Comparison of ENCODE assay signal across 9 mouse cellular contexts in the genomic region with DNA sequence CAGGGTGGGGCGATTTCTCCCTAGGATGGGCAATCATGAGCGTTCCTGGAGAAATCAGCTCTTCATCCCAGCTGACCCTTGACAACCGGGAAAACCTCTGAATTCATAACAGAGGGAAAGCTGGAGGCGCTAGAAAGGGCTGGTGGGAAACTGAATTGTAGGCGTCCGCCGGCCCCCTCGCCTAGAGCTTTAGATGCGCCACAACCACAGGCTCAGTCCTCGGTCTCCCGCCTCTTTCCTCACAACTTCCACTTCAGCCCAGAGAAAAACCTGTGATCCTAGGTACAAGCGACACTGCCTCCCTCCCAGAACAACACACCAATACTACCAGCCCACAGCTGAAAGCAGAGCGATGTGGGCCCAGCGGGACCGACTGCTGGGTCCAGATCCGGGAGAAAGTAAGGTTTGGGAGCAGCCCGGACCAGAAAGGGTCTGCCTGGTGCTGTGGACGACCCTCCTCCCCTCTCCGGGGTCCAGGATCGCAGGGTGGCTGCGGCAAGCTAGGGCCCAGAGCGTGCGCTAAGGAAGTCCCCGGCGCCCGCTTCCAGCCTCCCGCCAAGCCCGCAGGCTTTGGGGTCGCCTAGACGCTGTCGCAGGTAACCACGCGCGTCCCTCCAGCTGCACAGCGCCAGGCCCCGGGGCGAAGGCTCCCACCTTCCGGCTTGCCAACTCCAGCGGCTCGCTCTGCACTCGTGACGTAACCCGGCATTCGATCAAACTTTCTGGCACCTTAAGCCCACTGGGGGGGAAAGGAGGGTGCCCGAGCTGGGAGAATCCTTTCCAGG. TPM values are rescaled to one million over a fixed set of nuclear protein-coding genes. Genes with fewer than 3 reads are reported as not detected.
DNase-seq lines count a peak whose midpoint lies in the region; ATAC-seq and TF ChIP-seq lines count a peak whose summit lies in the region.
"Had no signal": no experiment of that assay in that cellular context is flagged by ENCODE, and none has a peak within 500 bp of the region (broad histone marks: within the 10 kb centered on the region; RNA-seq: fewer than 3 reads in every experiment).

No protein-coding gene starts in this region.

- peaks cover 40% of the 10 kb centered on the region for H3K79me2 ChIP-seq in myocyte (ENCODE audit: control insufficient read depth, insufficient read depth)

- under 1% methylated on average over 43 of the region's 45 CpGs for WGBS in hindbrain, embryonic 11.5 days
- WGBS in limb, embryonic 13.5 days, result under 1% methylated on average over 45 of the region's 45 CpGs

- peak; percentile 24 to 45 for DNase-seq in frontal cortex, postnatal 36 days (ENCODE audit: low spot score in 2 of 2)
- DNase-seq in adrenal gland, adult 2 months, result peak; percentile 69
- peak; percentile 75 for DNase-seq in hindbrain, embryonic 11.5 days (ENCODE audit: low spot score)
- peak; percentile 6 to 21 for DNase-seq in thymus, postnatal 10 days (ENCODE audit: low spot score in 2 of 2)

- no peaks in the 10 kb centered on the region for H3K27me3 ChIP-seq in hindbrain, embryonic 11.5 days (ENCODE audit: control insufficient read depth, insufficient read depth, low read length)
- no peaks in the 10 kb centered on the region for H3K27me3 ChIP-seq in limb, embryonic 13.5 days
- no peaks in the 10 kb centered on the region for H3K27me3 ChIP-seq in myocyte (ENCODE audit: control insufficient read depth, insufficient read depth, insufficient read length)
- H3K27me3 ChIP-seq: CH12.LX had no signal

- no peak overlapping the region for H3K27ac ChIP-seq in embryonic fibroblast, embryonic 13.5 days (ENCODE audit: insufficient read depth, low read length)
- H3K27ac ChIP-seq in hindbrain, embryonic 11.5 days (ENCODE audit: low read depth, low read length), result peak overlapping the region; percentile 74
- peak overlapping the region; percentile 96; the same call in 1 of the 2 replicates for H3K27ac ChIP-seq in limb, embryonic 13.5 days

- peak overlapping the region; percentile 97 for H3K9ac ChIP-seq in hindbrain, embryonic 11.5 days (ENCODE audit: low read depth, low read length)
- H3K9ac ChIP-seq in limb, embryonic 13.5 days, result peak overlapping the region; percentile 97

- no peak for ATAC-seq in frontal cortex, adult (ENCODE audit: low TSS enrichment)
- ATAC-seq in hindbrain, embryonic 11.5 days (ENCODE audit: low FRiP score), result 0 out of 2 replicates have a peak, but pooled peaks have one; percentile 3
- ATAC-seq in limb, embryonic 13.5 days (ENCODE audit: low FRiP score, low read depth), result no peak

- H3K4me1 ChIP-seq in embryonic fibroblast, embryonic 13.5 days (ENCODE audit: control insufficient read depth, insufficient read depth, low read length), result no peaks in the 10 kb centered on the region
- H3K4me1 ChIP-seq in hindbrain, embryonic 11.5 days (replicated peaks; ENCODE audit: control insufficient read depth, insufficient read depth, low read length), result no peaks in the 10 kb centered on the region
- peaks cover 15% of the 10 kb centered on the region for H3K4me1 ChIP-seq in limb, embryonic 13.5 days

- H3K4me3 ChIP-seq in embryonic fibroblast, embryonic 13.5 days (ENCODE audit: insufficient read depth, low read length), result peak overlapping the region; percentile 89
- H3K4me3 ChIP-seq in hindbrain, embryonic 11.5 days (ENCODE audit: low read depth, low read length), result peak overlapping the region; percentile 82
- H3K4me3 ChIP-seq in limb, embryonic 13.5 days, result peak overlapping the region; percentile 91
- H3K4me3 ChIP-seq in myocyte, result peak overlapping the region; percentile 81

- no peaks in the 10 kb centered on the region for H3K9me3 ChIP-seq in hindbrain, embryonic 11.5 days (ENCODE audit: control insufficient read depth, low read length)
- no peaks in the 10 kb centered on the region for H3K9me3 ChIP-seq in limb, embryonic 13.5 days

- H3K4me2 ChIP-seq in hindbrain, embryonic 11.5 days (replicated peaks; ENCODE audit: low read depth, low read length), result peak overlapping the region; percentile 90
- H3K4me2 ChIP-seq in limb, embryonic 13.5 days (replicated peaks), result peak overlapping the region; percentile 97
- H3K4me2 ChIP-seq in myocyte (ENCODE audit: low read depth), result peak overlapping the region; percentile 87

- H3ac ChIP-seq in myocyte (ENCODE audit: control insufficient read depth, insufficient read length), result peak overlapping the region; percentile 88

- no peak for TF ChIP-seq POLR2A in embryonic fibroblast, embryonic 13.5 days (IDR thresholded peaks at IDR 0.05; ENCODE audit: low read depth, low read length)
- no peak for TF ChIP-seq POLR2A in myocyte (IDR thresholded peaks at IDR 0.05; ENCODE audit: insufficient read length, low read depth)

- TF ChIP-seq CTCF in embryonic fibroblast, embryonic 13.5 days (IDR thresholded peaks at IDR 0.05; ENCODE audit: borderline replicate concordance, insufficient read depth, low read length), result no peak

- H3K36me3 ChIP-seq in hindbrain, embryonic 11.5 days (ENCODE audit: control insufficient read depth, insufficient read depth, low read length), result no peaks in the 10 kb centered on the region
- no peaks in the 10 kb centered on the region for H3K36me3 ChIP-seq in limb, embryonic 13.5 days
- H3K36me3 ChIP-seq in myocyte (ENCODE audit: control insufficient read depth, insufficient read depth), result no peaks in the 10 kb centered on the region

TF ChIP-seq in myocyte, 11 proteins besides CTCF, POLR2A, EP300 and RAD21:
- no peak for TF ChIP-seq TCF12 (IDR thresholded peaks at IDR 0.05; ENCODE audit: insufficient read depth, poor library complexity, severe bottlenecking)
- TF ChIP-seq POLR2AphosphoS2 (IDR thresholded peaks at IDR 0.05; ENCODE audit: insufficient read length, low read depth), result no peak
- TF ChIP-seq MAX (IDR thresholded peaks at IDR 0.05; ENCODE audit: low read depth), result no peak

RNA-seq across cellular contexts. Expression of a gene that starts 1.4 kb away (rescaled TPM):
- total RNA-seq in adrenal gland, adult 2 months (2021), result 10 to 100 TPM; 20.4 to 22.6 TPM
- polyA plus RNA-seq in adrenal gland, adult 2 months (2012; rRNA removed), result 2.9 and 3.7 TPM in 2 replicates
- polyA plus RNA-seq in embryonic fibroblast, embryonic 13.5 days (2011; ENCODE audit: insufficient read length, low read depth, missing spikeins), result 28.3 and 49.7 TPM in 2 replicates
- polyA plus RNA-seq in hindbrain, embryonic 11.5 days (2014; fragmentation: Nextera tagmentation; extraction: Ambion mirVana), result 46.0 and 56.7 TPM in 2 replicates
- 75.1 and 76.2 TPM in 2 replicates for polyA plus RNA-seq in limb, embryonic 13.5 days (2015; fragmentation: Nextera tagmentation; extraction: Ambion mirVana)
- 2.8 TPM for polyA plus RNA-seq in myocyte (2012; fragmentation: generic; extraction: Trizol)

Comparison
In these comparisons a context has a peak if more than half of its experiments do, and no peak if none do; other contexts are left out.
1. DNase-seq: peak in every context shown above with its lines; median percentile 75 in hindbrain, embryonic 11.5 days; 69 in adrenal gland, adult 2 months; 34 in frontal cortex, postnatal 36 days; 14 in thymus, postnatal 10 days.